Mouse (Mus musculus): ENCODE data around the gene Samd4.

The Samd4 gene

GRCm38 (mm10) chr14:46882431-46883067 is at the start of gene Samd4:
Gene Samd4 (plus strand): TSS chr14:46882854.
- in situ Hi-C loops (cut with MboI, MseI) = loop anchor here in 1 of 2 experiments (10.0 kb wide), 2 partner anchors 112 to 302 kb away; partner anchors contain the start of gene Gch1

- in situ Hi-C loops (cut with MboI, MseI) = no loop called here
Observed at GRCm38 (mm10) chr14:46839326-46839725, 43.3 kb upstream of the Samd4 start.

- in situ Hi-C loops (cut with MboI, MseI) = no loop called here
Observed at GRCm38 (mm10) chr14:46845706-46846105, 36.9 kb upstream of the Samd4 start.

GRCm38 (mm10) chr14:46848063-46848590 is 34.5 kb upstream of the Samd4 start:
- in situ Hi-C loops (cut with MboI, MseI) = no loop called here

- in situ Hi-C loops (cut with MboI, MseI) = no loop called here
Observed at GRCm38 (mm10) chr14:46848736-46849135, 33.9 kb upstream of the Samd4 start.

GRCm38 (mm10) chr14:46849769-46850168 is 32.9 kb upstream of the Samd4 start:
- in situ Hi-C loops (cut with MboI, MseI) = no loop called here

- in situ Hi-C loops (cut with MboI, MseI) = no loop called here
Observed at GRCm38 (mm10) chr14:46853677-46854076, 29.0 kb upstream of the Samd4 start.

- in situ Hi-C loops (cut with MboI, MseI) = no loop called here
Observed at GRCm38 (mm10) chr14:46862922-46863321, 19.7 kb upstream of the Samd4 start.

GRCm38 (mm10) chr14:46880935-46881334 is 1.7 kb upstream of the Samd4 start:
- in situ Hi-C loops (cut with MboI, MseI) = loop anchor here in 1 of 2 experiments (10.0 kb wide), 2 partner anchors 114 to 304 kb away; partner anchors contain the start of gene Gch1

- in situ Hi-C loops (cut with MboI, MseI) = loop anchor here in 1 of 2 experiments (10.0 kb wide), 2 partner anchors 113 to 303 kb away; partner anchors contain the start of gene Gch1
Observed at GRCm38 (mm10) chr14:46881581-46882430, 848 bp upstream of the Samd4 start.

GRCm38 (mm10) chr14:46883068-46883870 is 615 bp downstream of the Samd4 start:
- in situ Hi-C loops (cut with MboI, MseI) = loop anchor here in 1 of 2 experiments (10.0 kb wide), 2 partner anchors 112 to 302 kb away; partner anchors contain the start of gene Gch1

GRCm38 (mm10) chr14:46883871-46884441 is 1.3 kb downstream of the Samd4 start:
- in situ Hi-C loops (cut with MboI, MseI) = loop anchor here in 1 of 2 experiments (10.0 kb wide), 2 partner anchors 111 to 301 kb away; partner anchors contain the start of gene Gch1

- in situ Hi-C loops (cut with MboI, MseI) = loop anchor here (5.0 to 10.0 kb wide), 3 partner anchors 98 to 300 kb away; partner anchors contain the start of genes Cnih1 (in 1 of the 2) and Gch1 (in 1 of the 2)
Observed at GRCm38 (mm10) chr14:46884701-46885428, 2.2 kb downstream of the Samd4 start.

- in situ Hi-C loops (cut with MboI, MseI) = loop anchor here (5.0 to 10.0 kb wide), 3 partner anchors 98 to 299 kb away; partner anchors contain the start of genes Cnih1 (in 1 of the 2) and Gch1 (in 1 of the 2)
Observed at GRCm38 (mm10) chr14:46885429-46885755, 2.7 kb downstream of the Samd4 start.

GRCm38 (mm10) chr14:46885891-46886301 is 3.2 kb downstream of the Samd4 start:
- in situ Hi-C loops (cut with MboI, MseI) = loop anchor here (5.0 to 10.0 kb wide), 3 partner anchors 99 to 299 kb away; partner anchors contain the start of genes Cnih1 (in 1 of the 2) and Gch1 (in 1 of the 2)

GRCm38 (mm10) chr14:46889096-46889495 is 6.4 kb downstream of the Samd4 start:
- in situ Hi-C loops (cut with MboI, MseI) = loop anchor here (5.0 to 10.0 kb wide), 3 partner anchors 102 to 296 kb away; partner anchors contain the start of genes Cnih1 (in 1 of the 2) and Gch1 (in 1 of the 2)

GRCm38 (mm10) chr14:46893961-46894360 is 11.3 kb downstream of the Samd4 start:
- in situ Hi-C loops (cut with MboI, MseI) = loop anchor here in 1 of 2 experiments (5.0 to 10.0 kb wide), 2 partner anchors 178 to 1189 kb away; no protein-coding TSS in a partner anchor

GRCm38 (mm10) chr14:46897953-46898352 is 15.3 kb downstream of the Samd4 start:
- in situ Hi-C loops (cut with MboI, MseI) = loop anchor here in 1 of 2 experiments (10.0 kb wide), 1 partner anchor 1193 kb away; no protein-coding TSS in a partner anchor

- in situ Hi-C loops (cut with MboI, MseI) = loop anchor here in 1 of 2 experiments (10.0 kb wide), 1 partner anchor 1194 kb away; no protein-coding TSS in a partner anchor
Observed at GRCm38 (mm10) chr14:46898626-46899025, 16.0 kb downstream of the Samd4 start.
